Mouse (Mus musculus) neural tube, embryonic 13.5 days (tissue): Measurements from ENCODE around the gene Pxn. TPM values are rescaled to one million over a fixed set of nuclear protein-coding genes. Genes with fewer than 3 reads are reported as not detected.

Source experiments
- ATAC-seq: fragments of 200-750 bp; cut with Nextera tagmentation; 2 replicates; pipeline ENCODE4 v1.8.0; 2017; ENCODE audit warnings: low read depth, mild to moderate bottlenecking, moderate TSS enrichment, moderate library complexity
- H3K27ac ChIP-seq: fragments of 300-500 bp; sonication (generic); replicated peaks from 2 replicates; pipeline ENCODE4 v1.5.1; 2015; ENCODE audit warnings: moderate library complexity, mild to moderate bottlenecking, inconsistent platforms
- H3K27me3 ChIP-seq: fragments of 300-500 bp; sonication (generic); 2 replicates; pipeline ENCODE4 v1.6.1; 2015; ENCODE audit warnings: mild to moderate bottlenecking, inconsistent platforms
- H3K36me3 ChIP-seq: fragments of 300-500 bp; sonication (generic); 2 replicates; pipeline ENCODE4 v1.6.1; 2015; ENCODE audit warnings: mild to moderate bottlenecking, inconsistent platforms
- H3K4me1 ChIP-seq: fragments of 300-500 bp; sonication (generic); replicated peaks from 2 replicates; pipeline ENCODE4 v1.6.1; 2015; ENCODE audit warnings: inconsistent platforms
- H3K4me2 ChIP-seq: fragments of 300-500 bp; sonication (generic); 2 replicates; pipeline ENCODE4 v1.6.1; 2015; ENCODE audit warnings: inconsistent platforms, mild to moderate bottlenecking, moderate library complexity
- H3K4me3 ChIP-seq: fragments of 300-500 bp; sonication (generic); 2 replicates; pipeline ENCODE4 v1.5.1; 2015; ENCODE audit warnings: mild to moderate bottlenecking, inconsistent platforms
- H3K9ac ChIP-seq: fragments of 300-500 bp; sonication (generic); 2 replicates; pipeline ENCODE4 v1.6.1; 2015; ENCODE audit warnings: moderate library complexity, mild to moderate bottlenecking, inconsistent platforms
- H3K9me3 ChIP-seq: fragments of 300-500 bp; sonication (generic); 2 replicates; pipeline ENCODE4 v1.6.1; 2016; ENCODE audit warnings: inconsistent platforms
- WGBS: fragments of 180-500 bp; shearing (Covaris S2); methylation state at CpG from one replicate; pipeline ENCODE4 v1.1.7; 2015; 5-methylcytosine and 5-hydroxymethylcytosine counted together
- polyA plus RNA-seq: library from polyadenylated mRNA; unstranded; fragments of >200 nt; fragmentation: Nextera tagmentation; extraction: Ambion mirVana; gene quantifications from 2 replicates; pipeline ENCODE4 v1.2.1, GENCODE M21; 2015

The Pxn gene
- polyA plus RNA-seq, 1 experiment from 2014 or later = 26.5 TPM

GRCm38 (mm10) chr5:115479561-115479960 lies 26.9 kb upstream of the Pxn start:
- H3K4me3 ChIP-seq = no peak overlapping the region
- peaks cover 15% of the 10 kb centered on the region for H3K36me3 ChIP-seq
- peaks cover 39% of the 10 kb centered on the region for H3K4me1 ChIP-seq
- H3K9ac ChIP-seq = no peak overlapping the region
- ATAC-seq = no peak
- WGBS = 45% methylated on average over 15 of the region's 15 CpGs
- peaks cover 12% of the 10 kb centered on the region for H3K27me3 ChIP-seq
- H3K27ac ChIP-seq = no peak overlapping the region
- 0 out of 2 replicates have a peak overlapping the region, but pooled peaks have one; percentile 41 for H3K4me2 ChIP-seq
- no peaks in the 10 kb centered on the region for H3K9me3 ChIP-seq

DNA sequence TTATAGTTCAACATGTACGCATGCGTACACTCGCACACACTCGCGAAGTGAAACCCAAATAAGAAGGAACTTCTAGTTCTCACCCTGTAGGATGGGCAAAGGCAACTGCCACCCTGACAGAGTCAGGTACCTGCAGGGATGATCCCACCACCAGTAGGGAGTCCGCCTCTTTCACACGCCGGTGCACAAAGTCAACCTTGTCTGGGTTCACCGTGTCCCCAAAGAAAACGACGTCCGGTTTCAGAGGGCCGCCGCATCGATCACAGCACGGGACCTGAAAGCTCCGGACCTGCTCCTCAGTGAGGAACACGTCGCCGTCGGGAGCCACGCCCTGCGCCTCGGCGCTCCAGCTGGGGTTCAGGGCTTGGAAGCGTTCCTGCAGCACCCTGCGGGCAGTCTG lies 26.4 kb upstream of the Pxn start:
- H3K4me3 ChIP-seq = peak overlapping the region; percentile 10; the same call in 1 of the 2 replicates
- peak overlapping the region; percentile 41 for H3K4me2 ChIP-seq
- no peaks in the 10 kb centered on the region for H3K9me3 ChIP-seq
- H3K27me3 ChIP-seq = peaks cover 12% of the 10 kb centered on the region
- ATAC-seq = no peak
- H3K4me1 ChIP-seq = peaks cover 44% of the 10 kb centered on the region
- H3K27ac ChIP-seq = no peak overlapping the region
- peaks cover 15% of the 10 kb centered on the region for H3K36me3 ChIP-seq
- WGBS = 18% methylated on average over 27 of the region's 27 CpGs
- H3K9ac ChIP-seq = no peak overlapping the region

DNA sequence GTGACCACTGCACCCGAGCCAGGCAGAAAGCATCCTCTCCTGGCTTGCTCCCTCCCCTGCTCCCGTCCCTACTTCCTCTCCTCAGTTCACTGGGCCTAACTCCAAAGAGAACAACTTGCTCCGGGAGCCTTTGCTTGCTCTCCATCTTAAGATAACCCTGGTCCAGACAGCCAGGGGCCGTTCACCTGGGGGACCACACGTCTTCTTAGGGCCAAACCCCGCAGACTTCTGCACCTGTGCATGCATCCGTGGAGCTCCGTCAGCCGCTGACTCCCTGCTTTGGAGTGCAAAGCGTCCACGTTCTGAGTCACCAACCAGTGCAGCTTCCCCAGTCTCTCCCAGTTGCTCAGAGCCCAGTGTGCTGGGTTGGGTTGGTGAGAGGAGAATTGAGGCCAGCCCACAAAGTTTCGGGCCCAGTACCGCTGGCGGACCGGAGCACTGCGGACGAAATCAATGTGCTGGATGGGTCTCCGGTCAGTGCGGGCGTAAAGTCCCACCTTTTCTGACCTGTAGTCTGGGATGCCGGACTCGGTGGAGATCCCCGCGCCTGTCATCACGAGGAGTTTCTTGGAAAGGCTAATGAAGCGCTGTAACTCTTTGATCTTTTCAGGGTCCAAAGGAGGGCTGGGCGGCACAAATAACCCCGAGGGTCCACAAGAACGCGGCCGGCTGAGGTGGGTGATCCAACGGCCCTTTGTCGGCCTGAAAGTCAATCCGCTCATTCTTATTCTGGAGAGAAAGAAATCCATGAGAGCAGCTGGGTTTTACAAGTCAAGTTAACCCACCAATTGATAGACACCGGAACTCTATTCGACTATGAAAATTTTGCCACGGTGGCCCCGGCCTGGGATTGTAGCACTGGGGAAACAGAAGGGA lies 23.8 kb upstream of the Pxn start:
- ATAC-seq = no peak
- H3K27ac ChIP-seq = no peak overlapping the region
- H3K4me2 ChIP-seq = peak overlapping the region; percentile 59
- H3K36me3 ChIP-seq = peaks cover 10% of the 10 kb centered on the region
- peak overlapping the region; percentile 46 for H3K9ac ChIP-seq
- no peaks in the 10 kb centered on the region for H3K9me3 ChIP-seq
- H3K4me3 ChIP-seq = peak overlapping the region; percentile 13
- 19% methylated on average over 38 of the region's 38 CpGs for WGBS
- H3K4me1 ChIP-seq = peaks cover 32% of the 10 kb centered on the region
- peaks cover 12% of the 10 kb centered on the region for H3K27me3 ChIP-seq

DNA sequence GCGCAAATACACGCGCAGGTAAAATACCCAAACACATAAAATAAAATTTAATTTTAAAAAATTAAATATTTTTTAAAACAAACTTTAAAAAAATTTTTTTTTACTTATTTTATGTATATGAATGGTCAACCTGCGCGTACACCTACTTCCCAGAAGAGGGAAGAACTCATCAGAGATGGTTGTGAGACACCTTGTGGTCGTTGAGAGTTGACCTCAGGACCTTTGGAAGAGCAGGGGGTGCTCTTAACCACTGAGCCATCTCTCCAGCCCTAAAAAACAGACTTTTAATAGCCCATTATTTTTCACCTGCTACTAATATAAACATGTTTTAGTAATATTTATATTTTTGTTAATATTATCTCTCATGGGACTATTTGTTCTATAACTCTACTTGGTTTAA lies 23.1 kb upstream of the Pxn start:
- peaks cover 5% of the 10 kb centered on the region for H3K36me3 ChIP-seq
- WGBS = 31% methylated on average over 6 of the region's 6 CpGs
- H3K9ac ChIP-seq = no peak overlapping the region; the same call in 1 of the 2 replicates
- H3K9me3 ChIP-seq = no peaks in the 10 kb centered on the region
- no peak for ATAC-seq
- H3K4me1 ChIP-seq = peaks cover 32% of the 10 kb centered on the region
- peak overlapping the region; percentile 59 for H3K4me2 ChIP-seq
- H3K27me3 ChIP-seq = peaks cover 12% of the 10 kb centered on the region
- H3K27ac ChIP-seq = no peak overlapping the region
- 0 out of 2 replicates have a peak overlapping the region, but pooled peaks have one; percentile 13 for H3K4me3 ChIP-seq

- Histone ChIP-seq H3K4me2 (peak within 1 kb of the TSS; percentile 59), H3K4me1 (peaks cover 36% of the 10 kb centered on the region), H3K9me3 (no peaks in the 10 kb centered on the region), H3K36me3 (peaks cover 4% of the 10 kb centered on the region), H3K4me3 (peak within 1 kb of the TSS; percentile 41), H3K27ac (peak within 1 kb of the TSS; percentile 77), H3K27me3 (peaks cover 12% of the 10 kb centered on the region), H3K9ac (peak within 1 kb of the TSS; percentile 65)
- WGBS = 9% methylated on average over 30 of the region's 30 CpGs
- ATAC-seq = peak; percentile 85
Observed at GRCm38 (mm10) chr5:115483947-115484920, 22.2 kb upstream of the Pxn start, which contains the start of gene Sirt4. Sirt4 (minus strand) TSS chr5:115484725.

- Histone ChIP-seq H3K4me1 (peaks cover 35% of the 10 kb centered on the region), H3K9me3 (no peaks in the 10 kb centered on the region), H3K36me3 (no peaks in the 10 kb centered on the region), H3K9ac (peak overlapping the region; percentile 65), H3K4me2 (peak overlapping the region; percentile 59), H3K27me3 (peaks cover 12% of the 10 kb centered on the region), H3K4me3 (peak overlapping the region; percentile 41), H3K27ac (peak overlapping the region; percentile 75; the same call in 1 of the 2 replicates)
- WGBS = 68% methylated on average over 5 of the region's 5 CpGs
- no peak for ATAC-seq
Observed at GRCm38 (mm10) chr5:115484996-115485395, 21.5 kb upstream of the Pxn start.

DNA sequence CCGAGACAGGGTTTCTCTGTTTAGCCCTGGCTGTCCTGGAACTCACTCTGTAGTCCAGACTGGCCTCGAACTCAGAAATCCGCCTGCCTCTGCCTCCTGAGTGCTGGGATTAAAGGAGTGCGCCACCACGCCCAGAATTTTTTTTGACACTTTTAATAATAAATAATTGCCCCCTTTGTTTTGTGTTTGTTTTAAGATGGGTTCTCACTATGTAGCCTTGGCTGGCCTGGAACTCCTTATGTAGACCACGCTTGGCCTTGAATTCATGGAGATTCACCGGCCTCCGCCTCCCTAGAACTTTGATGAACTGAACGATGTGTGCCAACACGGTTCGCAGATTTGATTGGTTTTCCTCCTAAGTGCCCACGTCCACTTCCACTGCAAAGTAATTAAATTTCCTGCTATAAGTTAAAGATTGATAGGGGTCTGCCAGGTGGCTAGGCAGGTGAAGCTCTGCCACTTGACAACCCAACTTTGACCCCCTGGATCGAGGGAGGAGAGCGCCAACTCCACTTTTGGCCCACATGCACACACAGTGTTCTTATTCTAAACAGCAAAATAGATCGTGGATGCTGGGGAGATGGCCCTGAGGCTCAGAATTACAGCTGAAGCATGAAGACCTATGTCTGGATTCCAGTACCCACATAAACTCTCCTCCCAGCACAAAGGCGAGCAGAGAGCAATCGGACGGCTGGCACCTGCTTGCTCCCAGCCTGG lies 20.8 kb upstream of the Pxn start:
- Histone ChIP-seq H3K9me3 (no peaks in the 10 kb centered on the region), H3K27ac (no peak overlapping the region), H3K27me3 (peaks cover 12% of the 10 kb centered on the region), H3K4me1 (peaks cover 33% of the 10 kb centered on the region), H3K4me2 (no peak overlapping the region), H3K36me3 (no peaks in the 10 kb centered on the region), H3K4me3 (no peak overlapping the region), H3K9ac (no peak overlapping the region)
- WGBS = 84% methylated on average over 18 of the region's 18 CpGs
- ATAC-seq = no peak

DNA sequence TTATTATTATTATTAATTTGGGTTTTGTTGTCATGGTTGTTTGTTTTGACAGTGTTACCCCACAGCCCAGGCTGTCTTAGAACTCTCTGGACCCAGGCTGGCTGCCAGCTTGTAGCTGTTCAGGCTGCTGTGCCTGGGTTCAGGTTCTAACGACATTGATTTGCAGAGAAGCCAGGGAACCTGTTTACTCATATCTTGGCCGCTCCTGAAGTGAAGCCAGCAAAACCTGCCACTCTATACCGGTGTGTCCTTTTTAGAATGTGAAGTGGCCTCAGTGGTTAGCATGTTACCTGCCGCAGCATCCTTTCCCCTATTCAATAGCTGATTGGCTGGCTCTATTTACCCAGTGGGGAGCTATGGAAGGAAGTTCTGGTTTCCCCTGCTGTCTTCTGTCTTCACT lies 19.8 kb upstream of the Pxn start:
- ATAC-seq = no peak
- Histone ChIP-seq H3K9ac (no peak overlapping the region), H3K27ac (no peak overlapping the region), H3K4me1 (peaks cover 40% of the 10 kb centered on the region), H3K27me3 (peaks cover 9% of the 10 kb centered on the region), H3K36me3 (no peaks in the 10 kb centered on the region), H3K4me2 (no peak overlapping the region), H3K9me3 (no peaks in the 10 kb centered on the region), H3K4me3 (no peak overlapping the region)
- WGBS = 56% methylated on average over 4 of the region's 4 CpGs

DNA sequence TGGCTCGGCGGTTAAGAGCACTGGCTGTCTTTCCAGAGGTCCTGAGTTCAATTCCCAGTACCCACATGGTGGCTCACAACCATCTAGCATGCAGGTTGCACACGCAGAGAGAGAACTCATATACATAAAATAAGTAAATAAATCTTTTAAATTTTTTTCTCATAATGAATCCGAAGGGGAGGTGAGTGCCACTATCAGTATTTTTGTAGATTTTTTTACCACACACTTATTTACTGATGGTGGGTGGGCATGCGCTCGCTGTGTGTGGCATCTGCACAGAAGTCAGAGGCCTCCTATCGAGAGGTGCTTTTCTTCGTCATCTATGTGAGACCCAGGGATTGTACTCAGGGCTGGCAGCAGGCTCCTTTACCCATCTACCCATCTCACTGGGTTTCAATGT lies 19.1 kb upstream of the Pxn start:
- WGBS = 84% methylated on average over 8 of the region's 8 CpGs

DNA sequence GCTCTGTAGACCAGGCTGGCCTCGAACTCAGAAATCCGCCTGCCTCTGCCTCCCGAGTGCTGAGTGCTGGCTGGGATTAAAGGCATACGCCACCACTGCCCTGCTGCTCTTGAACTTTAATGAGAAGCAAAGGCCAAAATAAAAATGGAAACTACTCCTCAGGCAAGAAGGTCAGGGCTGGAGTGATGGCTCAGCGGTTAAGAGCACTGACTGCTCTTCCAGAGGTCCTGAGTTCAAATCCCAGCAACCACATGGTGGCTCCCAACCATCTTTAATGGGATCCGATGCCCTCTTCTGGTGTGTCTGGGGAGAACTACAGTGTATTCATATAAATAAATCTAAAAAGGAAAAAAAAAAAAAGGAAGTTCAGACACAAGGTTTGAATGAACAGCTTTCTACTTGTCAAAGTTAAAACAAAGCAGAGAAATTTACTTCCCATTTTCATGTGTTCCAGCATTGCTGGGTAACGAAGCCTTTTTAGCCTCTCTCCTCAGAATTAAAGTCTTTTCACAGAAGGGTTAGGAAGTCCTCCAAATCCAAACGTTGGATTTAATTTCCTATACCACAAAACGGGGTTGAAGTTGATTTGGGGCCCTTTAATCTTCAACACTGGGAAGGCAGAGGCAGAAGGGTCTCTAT lies 18.4 kb upstream of the Pxn start:
- Histone ChIP-seq H3K9me3 (no peaks in the 10 kb centered on the region), H3K4me2 (peak overlapping the region; percentile 79), H3K4me1 (peaks cover 33% of the 10 kb centered on the region), H3K36me3 (no peaks in the 10 kb centered on the region), H3K4me3 (no peak overlapping the region), H3K9ac (no peak overlapping the region), H3K27me3 (no peaks in the 10 kb centered on the region; the same call in 1 of the 2 replicates), H3K27ac (no peak overlapping the region)
- no peak for ATAC-seq
- WGBS = 75% methylated on average over 9 of the region's 9 CpGs

More for the DNA sequence above, 19.1 kb upstream of the Pxn start:
- Histone ChIP-seq H3K9me3 (no peaks in the 10 kb centered on the region), H3K4me2 (no peak overlapping the region), H3K9ac (no peak overlapping the region), H3K36me3 (no peaks in the 10 kb centered on the region), H3K27me3 (peaks cover 5% of the 10 kb centered on the region), H3K4me1 (peaks cover 40% of the 10 kb centered on the region), H3K27ac (no peak overlapping the region), H3K4me3 (no peak overlapping the region)
- no peak for ATAC-seq
